Mouse (Mus musculus) urinary bladder, postnatal 36 days (tissue): ENCODE results near the gene Thsd7b.
"Not testable (repeated sequence)": the region's sequence is repeated elsewhere in the genome, so short reads cannot be mapped to it uniquely, and the experiment has no call there.

ENCODE experiments used
- DNase-seq, 2 experiments: peaks; one replicate each; pipeline ENCODE4 v3.0.0; 2022; ENCODE audit warnings: low spot score in 2 of 2, mixed read lengths in 1 of 2

Gene Thsd7b

GRCm38 (mm10) chr1:129843416-129843815 lies 570.3 kb downstream of the Thsd7b start:
- DNase-seq, result no peak

- DNase-seq, result no peak
Observed at GRCm38 (mm10) chr1:129850007-129850564, 577.0 kb downstream of the Thsd7b start.

- DNase-seq, result no peak
Observed at GRCm38 (mm10) chr1:129867714-129868113, 594.6 kb downstream of the Thsd7b start.

- no peak for DNase-seq
Observed at GRCm38 (mm10) chr1:129874355-129874754, 601.3 kb downstream of the Thsd7b start.

GRCm38 (mm10) chr1:129887861-129888260 lies 614.8 kb downstream of the Thsd7b start:
- no peak for DNase-seq

- no peak for DNase-seq
Observed at GRCm38 (mm10) chr1:129898121-129898520, 625.0 kb downstream of the Thsd7b start.

- no peak for DNase-seq
Observed at GRCm38 (mm10) chr1:129915484-129915883, 642.4 kb downstream of the Thsd7b start.

- DNase-seq, result no peak
Observed at GRCm38 (mm10) chr1:129917568-129917967, 644.5 kb downstream of the Thsd7b start.

- no peak for DNase-seq
Observed at GRCm38 (mm10) chr1:129919385-129919784, 646.3 kb downstream of the Thsd7b start.

- DNase-seq, result no peak
Observed at GRCm38 (mm10) chr1:129931003-129931402, 657.9 kb downstream of the Thsd7b start.

- no peak for DNase-seq
Observed at GRCm38 (mm10) chr1:129943116-129943515, 670.0 kb downstream of the Thsd7b start.

- no peak for DNase-seq
Observed at GRCm38 (mm10) chr1:129947026-129947425, 673.9 kb downstream of the Thsd7b start.

- DNase-seq, result no peak
Observed at GRCm38 (mm10) chr1:129955478-129955877, 682.4 kb downstream of the Thsd7b start.

GRCm38 (mm10) chr1:129956625-129957024 lies 683.5 kb downstream of the Thsd7b start:
- no peak for DNase-seq

GRCm38 (mm10) chr1:129959352-129959751 lies 686.2 kb downstream of the Thsd7b start:
- not testable (repeated sequence) for DNase-seq

GRCm38 (mm10) chr1:129963166-129963565 lies 690.1 kb downstream of the Thsd7b start:
- no peak for DNase-seq

GRCm38 (mm10) chr1:129989247-129989646 lies 716.1 kb downstream of the Thsd7b start:
- not testable (repeated sequence) for DNase-seq

GRCm38 (mm10) chr1:129990821-129991220 lies 717.7 kb downstream of the Thsd7b start:
- DNase-seq, result no peak

GRCm38 (mm10) chr1:130055012-130055411 lies 781.9 kb downstream of the Thsd7b start:
- DNase-seq, result no peak

- DNase-seq, result no peak
Observed at GRCm38 (mm10) chr1:130062105-130062504, 789.0 kb downstream of the Thsd7b start.

GRCm38 (mm10) chr1:130066193-130066959 lies 793.3 kb downstream of the Thsd7b start:
- DNase-seq, result no peak

- DNase-seq, result no peak
Observed at GRCm38 (mm10) chr1:130083788-130084187, 810.7 kb downstream of the Thsd7b start.

GRCm38 (mm10) chr1:130085207-130085606 lies 812.1 kb downstream of the Thsd7b start:
- no peak for DNase-seq
